Mouse (Mus musculus): Measurements from ENCODE around the gene Aloxe3.

- TF ChIP-seq ZNF384 (IDR thresholded peaks at IDR 0.05; ENCODE audit: low read depth, low read length), result no peak
- no peak for TF ChIP-seq MAFK (IDR thresholded peaks at IDR 0.05; ENCODE audit: insufficient read depth, low read depth, low read length)
- TF ChIP-seq ZC3H11A (IDR thresholded peaks at IDR 0.05; ENCODE audit: borderline replicate concordance, low read depth, low read length), result no peak
- TF ChIP-seq CHD2 (IDR thresholded peaks at IDR 0.05; ENCODE audit: low read depth, low read length), result no peak
- no peak for TF ChIP-seq HCFC1 (IDR thresholded peaks at IDR 0.05; ENCODE audit: borderline replicate concordance, insufficient read depth, low read length)
Observed at GRCm38 (mm10) chr11:69153831-69154230, 28.1 kb downstream of the Aloxe3 start.

All from ES-E14 (cell line).